Comparison of ENCODE assay signal across 8 mouse cellular contexts in the genomic region with DNA sequence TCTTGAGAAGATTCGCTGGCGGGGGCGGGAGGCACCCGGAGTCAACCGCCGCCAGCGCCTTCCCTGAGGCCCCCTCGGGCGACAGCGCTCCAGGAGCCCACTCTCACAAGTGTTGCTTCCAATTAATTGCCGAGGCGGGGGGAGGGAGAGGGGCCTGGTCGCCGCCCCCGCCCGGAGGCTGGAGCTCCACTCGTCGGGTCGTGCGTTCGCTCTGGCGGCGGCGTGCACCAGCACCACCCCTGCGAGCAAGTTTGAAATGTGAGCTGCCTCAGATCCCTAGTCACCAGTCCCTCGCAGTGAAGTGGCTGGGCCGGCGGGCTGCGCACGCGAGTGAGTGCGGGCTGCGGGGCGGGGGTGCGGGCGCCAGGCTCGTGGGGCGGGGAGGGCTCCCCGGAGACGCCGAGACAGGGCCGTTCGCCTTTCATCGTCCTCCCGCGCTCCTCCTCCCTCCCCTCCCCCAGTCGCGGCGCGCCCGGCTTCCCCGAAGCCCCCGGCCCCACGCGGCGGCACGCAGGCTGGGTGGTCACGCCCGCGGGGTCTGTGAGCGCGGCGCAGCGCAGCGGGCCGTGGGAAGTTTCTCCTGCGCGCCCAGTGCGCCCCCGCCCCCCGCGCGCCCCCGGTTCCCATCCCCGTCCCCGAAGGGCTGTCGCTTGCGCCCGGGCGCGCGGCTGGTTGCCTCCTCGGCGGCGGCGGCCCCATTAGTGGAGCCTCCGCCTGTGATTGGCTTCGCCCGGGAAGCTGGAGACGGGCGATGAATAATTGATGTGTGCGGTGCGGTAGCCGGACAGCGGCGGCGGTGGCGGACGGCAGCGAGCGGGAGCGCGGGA.
DNase-seq lines count a peak whose midpoint lies in the region; ATAC-seq and TF ChIP-seq lines count a peak whose summit lies in the region.

No protein-coding gene starts in this region.

- peak; percentile 84 for ATAC-seq in hindbrain, embryonic 13.5 days (ENCODE audit: low FRiP score)

- peak overlapping the region; percentile 81 for H3K4me3 ChIP-seq in gastrocnemius, adult 2 months
- peak overlapping the region; percentile 84 for H3K4me3 ChIP-seq in forebrain, embryonic 10.5 days
- H3K4me3 ChIP-seq in hindbrain, embryonic 13.5 days: peak overlapping the region; percentile 82

- intact Hi-C loops in gastrocnemius, adult 2 months (cut with DNase I): no loop called here

- H3K9ac ChIP-seq in hindbrain, embryonic 13.5 days: peak overlapping the region; percentile 99

- DNase-seq in gastrocnemius, adult 2 months: peak; percentile 75
- no peak for DNase-seq in gastrocnemius, adult 8-10 months (ENCODE audit: low spot score in 2 of 2)
- peak; percentile 16 for DNase-seq in NIH3T3 (ENCODE audit: low read depth)
- DNase-seq in forebrain, embryonic 10.5 days (ENCODE audit: extremely low spot score, low spot score): peak; percentile 75
- DNase-seq in liver: peak; percentile 45
- peak; percentile 57 for DNase-seq in naive thymus-derived CD4-positive, alpha-beta T cell, adult 2 months (ENCODE audit: low read depth)
- peak; percentile 39 to 45 for DNase-seq in thymus, postnatal 10 days (ENCODE audit: low spot score in 2 of 2)

- no peaks in the 10 kb centered on the region for H3K9me3 ChIP-seq in forebrain, embryonic 10.5 days
- H3K9me3 ChIP-seq in hindbrain, embryonic 13.5 days: no peaks in the 10 kb centered on the region

- under 1% methylated on average over 101 of the region's 103 CpGs for WGBS in forebrain, embryonic 10.5 days
- WGBS in hindbrain, embryonic 13.5 days: under 1% methylated on average over 89 of the region's 103 CpGs

- H3K27ac ChIP-seq in gastrocnemius, adult 2 months: peak overlapping the region; percentile 80
- peak overlapping the region; percentile 99 for H3K27ac ChIP-seq in forebrain, embryonic 10.5 days
- peak overlapping the region; percentile 100 for H3K27ac ChIP-seq in hindbrain, embryonic 13.5 days

- no peaks in the 10 kb centered on the region for H3K27me3 ChIP-seq in forebrain, embryonic 10.5 days (ENCODE audit: poor library complexity, severe bottlenecking)
- no peaks in the 10 kb centered on the region for H3K27me3 ChIP-seq in hindbrain, embryonic 13.5 days

- peak overlapping the region; percentile 98 for H3K4me2 ChIP-seq in hindbrain, embryonic 13.5 days

- H3K4me1 ChIP-seq in forebrain, embryonic 10.5 days: peaks cover 97% of the 10 kb centered on the region
- peaks cover 89% of the 10 kb centered on the region for H3K4me1 ChIP-seq in hindbrain, embryonic 13.5 days (replicated peaks)

- TF ChIP-seq CTCF in gastrocnemius, adult 2 months (IDR thresholded peaks at IDR 0.05): no peak

- peaks cover 21% of the 10 kb centered on the region for H3K36me3 ChIP-seq in forebrain, embryonic 10.5 days (replicated peaks)
- peaks cover 3% of the 10 kb centered on the region; the same call in 1 of the 2 replicates for H3K36me3 ChIP-seq in hindbrain, embryonic 13.5 days

Comparison
In these comparisons a context has a peak if more than half of its experiments do, and no peak if none do; other contexts are left out.
1. DNase-seq: peak in gastrocnemius, adult 2 months (single experiment), NIH3T3 (single experiment), forebrain, embryonic 10.5 days (single experiment), liver (single experiment), naive thymus-derived CD4-positive, alpha-beta T cell, adult 2 months (single experiment) and thymus, postnatal 10 days (2 of 2); none in gastrocnemius, adult 8-10 months (0 of 2).
2. Peak in every context shown above with its lines, with median percentiles within 50 percentile points of each other: H3K27ac ChIP-seq and H3K4me3 ChIP-seq.